Mouse (Mus musculus): ENCODE measurements at regions not wholly inside any gene's neighbourhood (a gene's known extent, or its start where the extent isn't known, plus 50 kb on each side); places are given as distances from the start of the nearest gene placed in this dataset. TPM values are rescaled to one million over a fixed set of nuclear protein-coding genes. Genes with fewer than 3 reads are reported as not detected.

- DNase-seq, result peak; percentile 36
- no peak for ATAC-seq (ENCODE audit: low FRiP score, low TSS enrichment)
- no peak overlapping the region for H3K27ac ChIP-seq (replicated peaks; ENCODE audit: low read depth, low read length)
- peaks cover 15% of the 10 kb centered on the region for H3K4me1 ChIP-seq (ENCODE audit: control insufficient read depth, insufficient read depth, low read length)
- WGBS, result 54% methylated on average over 13 of the region's 13 CpGs
- no peaks in the 10 kb centered on the region for H3K36me3 ChIP-seq (ENCODE audit: control insufficient read depth, insufficient read depth, low read length)
- H3K27me3 ChIP-seq (ENCODE audit: control insufficient read depth, insufficient read depth, low read length), result no peaks in the 10 kb centered on the region
- H3K4me3 ChIP-seq (replicated peaks; ENCODE audit: low read depth, low read length), result no peak overlapping the region
- H3K9me3 ChIP-seq (ENCODE audit: control insufficient read depth, low read length), result no peaks in the 10 kb centered on the region
- H3K4me2 ChIP-seq (ENCODE audit: low read length), result no peak overlapping the region
- H3K9ac ChIP-seq (replicated peaks; ENCODE audit: low read length), result no peak overlapping the region
Observed at GRCm38 (mm10) chr10:60891476-60892170, 60.2 kb upstream of the Unc5b start.

GRCm38 (mm10) chr10:60889792-60890191 lies 58.4 kb upstream of the Unc5b start:
- Histone ChIP-seq H3K4me3 (replicated peaks; ENCODE audit: low read depth, low read length) (no peak overlapping the region), H3K4me1 (ENCODE audit: control insufficient read depth, insufficient read depth, low read length) (peaks cover 28% of the 10 kb centered on the region), H3K9ac (replicated peaks; ENCODE audit: low read length) (no peak overlapping the region), H3K27ac (replicated peaks; ENCODE audit: low read depth, low read length) (no peak overlapping the region), H3K36me3 (ENCODE audit: control insufficient read depth, insufficient read depth, low read length) (no peaks in the 10 kb centered on the region), H3K9me3 (ENCODE audit: control insufficient read depth, low read length) (no peaks in the 10 kb centered on the region), H3K27me3 (ENCODE audit: control insufficient read depth, insufficient read depth, low read length) (no peaks in the 10 kb centered on the region), H3K4me2 (ENCODE audit: low read length) (no peak overlapping the region)
- ATAC-seq (ENCODE audit: low FRiP score, low TSS enrichment) (no peak), DNase-seq (peak; percentile 40)
- 73% methylated on average over 13 of the region's 13 CpGs for WGBS

GRCm38 (mm10) chr10:60888541-60888940 lies 57.2 kb upstream of the Unc5b start:
- no peak overlapping the region for H3K27ac ChIP-seq (replicated peaks; ENCODE audit: low read depth, low read length)
- no peaks in the 10 kb centered on the region for H3K36me3 ChIP-seq (ENCODE audit: control insufficient read depth, insufficient read depth, low read length)
- ATAC-seq (ENCODE audit: low FRiP score, low TSS enrichment) (no peak), DNase-seq (no peak)
- H3K9me3 ChIP-seq (ENCODE audit: control insufficient read depth, low read length), result no peaks in the 10 kb centered on the region
- peaks cover 19% of the 10 kb centered on the region for H3K4me1 ChIP-seq (ENCODE audit: control insufficient read depth, insufficient read depth, low read length)
- no peak overlapping the region for H3K4me3 ChIP-seq (replicated peaks; ENCODE audit: low read depth, low read length)
- H3K27me3 ChIP-seq (ENCODE audit: control insufficient read depth, insufficient read depth, low read length), result no peaks in the 10 kb centered on the region
- H3K4me2 ChIP-seq (ENCODE audit: low read length), result no peak overlapping the region
- H3K9ac ChIP-seq (replicated peaks; ENCODE audit: low read length), result no peak overlapping the region
- 77% methylated on average over 7 of the region's 7 CpGs for WGBS

GRCm38 (mm10) chr10:60885348-60886275 lies 54.2 kb upstream of the Unc5b start:
- 15% methylated on average over 25 of the region's 25 CpGs for WGBS
- no peaks in the 10 kb centered on the region for H3K27me3 ChIP-seq (ENCODE audit: control insufficient read depth, insufficient read depth, low read length)
- no peaks in the 10 kb centered on the region for H3K9me3 ChIP-seq (ENCODE audit: control insufficient read depth, low read length)
- 0 out of 2 replicates have a peak overlapping the region, but pooled peaks have one; percentile 12 for H3K9ac ChIP-seq (replicated peaks; ENCODE audit: low read length)
- ATAC-seq (ENCODE audit: low FRiP score, low TSS enrichment) (peak; percentile 86), DNase-seq (peak; percentile 84)
- H3K36me3 ChIP-seq (ENCODE audit: control insufficient read depth, insufficient read depth, low read length), result no peaks in the 10 kb centered on the region
- peak overlapping the region; percentile 48 for H3K4me2 ChIP-seq (ENCODE audit: low read length)
- H3K4me3 ChIP-seq (replicated peaks; ENCODE audit: low read depth, low read length), result 0 out of 2 replicates have a peak overlapping the region, but pooled peaks have one; percentile 7
- peaks cover 13% of the 10 kb centered on the region for H3K4me1 ChIP-seq (ENCODE audit: control insufficient read depth, insufficient read depth, low read length)
- H3K27ac ChIP-seq (replicated peaks; ENCODE audit: low read depth, low read length), result peak overlapping the region; percentile 46; the same call in 1 of the 2 replicates

GRCm38 (mm10) chr10:60884806-60885205 lies 53.4 kb upstream of the Unc5b start:
- DNase-seq, result no peak
- no peak for ATAC-seq (ENCODE audit: low FRiP score, low TSS enrichment)
- Histone ChIP-seq H3K4me2 (ENCODE audit: low read length) (no peak overlapping the region), H3K9ac (replicated peaks; ENCODE audit: low read length) (no peak overlapping the region), H3K36me3 (ENCODE audit: control insufficient read depth, insufficient read depth, low read length) (no peaks in the 10 kb centered on the region), H3K4me1 (ENCODE audit: control insufficient read depth, insufficient read depth, low read length) (peaks cover 13% of the 10 kb centered on the region), H3K4me3 (replicated peaks; ENCODE audit: low read depth, low read length) (no peak overlapping the region), H3K27ac (replicated peaks; ENCODE audit: low read depth, low read length) (no peak overlapping the region), H3K9me3 (ENCODE audit: control insufficient read depth, low read length) (no peaks in the 10 kb centered on the region), H3K27me3 (ENCODE audit: control insufficient read depth, insufficient read depth, low read length) (no peaks in the 10 kb centered on the region)
- 94% methylated on average over 5 of the region's 5 CpGs for WGBS

MicroRNAs in the stretch of these regions (microRNA counts, 519-probe panel; counts per million panel counts)
- microRNA mmu-miR-466j, result not detected

Small RNA genes in the stretch of these regions (microRNA-seq; reads per million reads assigned to microRNA genes)
- not detected for gene Mir466j
- gene Mir6408, result not detected
